Mouse (Mus musculus): Measurements from ENCODE around the gene Capn12. TPM values are rescaled to one million over a fixed set of nuclear protein-coding genes. Genes with fewer than 3 reads are reported as not detected.

Gene Capn12
- total and polyA plus RNA-seq, 3 experiments, result 0.17 TPM; not detected in 2

- H3K27ac ChIP-seq (ENCODE audit: insufficient read depth, low read depth), result no peak overlapping the region
- DNase-seq (ENCODE audit: extremely low read depth), result no peak
- dilution Hi-C loops (cut with MboI; ENCODE audit: extremely low pct_ligation_motif_present, extremely low pct_unique_long_range_greater_than_20kb, low sequenced_read_pairs) (no loop called here), in situ Hi-C loops (cut with MboI; ENCODE audit: low pct_ligation_motif_present, low pct_unique_long_range_greater_than_20kb, low sequenced_read_pairs) (no loop called here)
- TF ChIP-seq NELFE (IDR thresholded peaks at IDR 0.05; ENCODE audit: low read depth, low read length), result no peak
- TF ChIP-seq ETS1 (conservative IDR thresholded peaks at IDR 0.05; ENCODE audit: low read depth, low read length), result no peak
- no peak for TF ChIP-seq SIN3A (IDR thresholded peaks at IDR 0.05; ENCODE audit: low read length)
- no peak for TF ChIP-seq ZNF384 (IDR thresholded peaks at IDR 0.05; ENCODE audit: low read depth, low read length)
- no peak for TF ChIP-seq RCOR1 (conservative IDR thresholded peaks at IDR 0.05; ENCODE audit: low read depth, low read length)
- no peak for TF ChIP-seq MAFK (IDR thresholded peaks at IDR 0.05; ENCODE audit: insufficient replicate concordance, low read length)
- no peak for TF ChIP-seq KAT2A (IDR thresholded peaks at IDR 0.05; ENCODE audit: insufficient replicate concordance, low read length)
- no peak for TF ChIP-seq UBTF (IDR thresholded peaks at IDR 0.05; ENCODE audit: low read depth, low read length)
- TF ChIP-seq GABPA (IDR thresholded peaks at IDR 0.05; ENCODE audit: insufficient replicate concordance, low read depth, low read length), result no peak
- no peak for TF ChIP-seq MEF2A (IDR thresholded peaks at IDR 0.05; ENCODE audit: borderline replicate concordance, low read depth, low read length)
- no peak for TF ChIP-seq CHD2 (IDR thresholded peaks at IDR 0.05; ENCODE audit: low read length)
- TF ChIP-seq MXI1 (IDR thresholded peaks at IDR 0.05; ENCODE audit: low read depth, low read length), result no peak
- no peak for TF ChIP-seq USF2 (conservative IDR thresholded peaks at IDR 0.05; ENCODE audit: low read depth, low read length)
- no peak for TF ChIP-seq ELF1 (IDR thresholded peaks at IDR 0.05; ENCODE audit: low read depth, low read length)
- TF ChIP-seq ZMIZ1 (IDR thresholded peaks at IDR 0.05; ENCODE audit: low read depth, low read length), result no peak
- no peak overlapping the region for H3K4me2 ChIP-seq (ENCODE audit: insufficient read depth, low read depth, poor library complexity, severe bottlenecking)
- no peaks in the 10 kb centered on the region for H3K4me1 ChIP-seq (ENCODE audit: control insufficient read depth in 1 of 2, insufficient read depth in 2 of 2)
- H3K9me3 ChIP-seq (replicated peaks; ENCODE audit: low read length), result no peaks in the 10 kb centered on the region
- H3K79me2 ChIP-seq (replicated peaks; ENCODE audit: control insufficient read depth, extremely low read depth, insufficient read depth, poor library complexity, severe bottlenecking), result no peaks in the 10 kb centered on the region
- no peak overlapping the region for H3K9ac ChIP-seq (ENCODE audit: insufficient read depth, low read depth)
- H3K36me3 ChIP-seq (replicated peaks in 1 of 2; ENCODE audit: control insufficient read depth in 1 of 2, insufficient read depth in 1 of 2, low read length in 1 of 2), result peaks cover 55 to 93% of the 10 kb centered on the region in 2 experiments
- no peaks in the 10 kb centered on the region for H3K27me3 ChIP-seq (replicated peaks)
- H3K4me3 ChIP-seq (replicated peaks in 1 of 3; ENCODE audit: low read depth in 2 of 3, low read length in 2 of 3, poor library complexity in 1 of 3), result no peak overlapping the region
Measured at GRCm38 (mm10) chr7:28892601-28893000, 11.4 kb downstream of the Capn12 start.

- Histone ChIP-seq H3K27ac (ENCODE audit: insufficient read depth, low read depth) (no peak overlapping the region), H3K27me3 (replicated peaks) (no peaks in the 10 kb centered on the region), H3K9ac (ENCODE audit: insufficient read depth, low read depth) (no peak overlapping the region), H3K4me3 (replicated peaks in 1 of 3; ENCODE audit: low read depth in 2 of 3, low read length in 2 of 3, poor library complexity in 1 of 3) (no peak overlapping the region), H3K9me3 (replicated peaks; ENCODE audit: low read length) (no peaks in the 10 kb centered on the region), H3K36me3 (replicated peaks in 1 of 2; ENCODE audit: control insufficient read depth in 1 of 2, insufficient read depth in 1 of 2, low read length in 1 of 2) (peaks cover 67 to 94% of the 10 kb centered on the region in 2 experiments), H3K4me2 (ENCODE audit: insufficient read depth, low read depth, poor library complexity, severe bottlenecking) (no peak overlapping the region), H3K79me2 (replicated peaks; ENCODE audit: control insufficient read depth, extremely low read depth, insufficient read depth, poor library complexity, severe bottlenecking) (no peaks in the 10 kb centered on the region), H3K4me1 (ENCODE audit: control insufficient read depth in 1 of 2, insufficient read depth in 2 of 2) (no peaks in the 10 kb centered on the region)
- in situ Hi-C loops (cut with MboI; ENCODE audit: low pct_ligation_motif_present, low pct_unique_long_range_greater_than_20kb, low sequenced_read_pairs) (no loop called here), dilution Hi-C loops (cut with MboI; ENCODE audit: extremely low pct_ligation_motif_present, extremely low pct_unique_long_range_greater_than_20kb, low sequenced_read_pairs) (no loop called here)
- no peak for TF ChIP-seq ZMIZ1 (IDR thresholded peaks at IDR 0.05; ENCODE audit: low read depth, low read length)
- TF ChIP-seq CTCF (conservative IDR thresholded peaks at IDR 0.05 in 1 of 2, IDR thresholded peaks at IDR 0.05 in 1 of 2; ENCODE audit: low read depth in 2 of 2, low read length in 2 of 2), result peak in 1 of 2 experiments; percentile 62; a peak in 2 of 4 replicates
- peak; percentile 50 for TF ChIP-seq SMC3 (IDR thresholded peaks at IDR 0.05; ENCODE audit: low read depth, low read length)
- peak; percentile 38 for TF ChIP-seq RAD21 (IDR thresholded peaks at IDR 0.05; ENCODE audit: low read depth, low read length)
- TF ChIP-seq IRF4 (IDR thresholded peaks at IDR 0.05; ENCODE audit: low read depth, low read length), result no peak
- TF ChIP-seq MAX (IDR thresholded peaks at IDR 0.05; ENCODE audit: low read length), result no peak
- no peak for TF ChIP-seq MAZ (IDR thresholded peaks at IDR 0.05; ENCODE audit: low read depth, low read length)
- no peak for TF ChIP-seq JUN (IDR thresholded peaks at IDR 0.05; ENCODE audit: insufficient read depth, low read depth, low read length)
- no peak for TF ChIP-seq ELF1 (IDR thresholded peaks at IDR 0.05; ENCODE audit: low read depth, low read length)
- peak; percentile 32 for DNase-seq (ENCODE audit: extremely low read depth)
Measured at GRCm38 (mm10) chr7:28893643-28894265, 12.5 kb downstream of the Capn12 start.
